Mouse (Mus musculus) liver, adult 2 months (tissue): ENCODE data around the gene Rrp12. TPM values are rescaled to one million over a fixed set of nuclear protein-coding genes. Genes with fewer than 3 reads are reported as not detected.

Experiments
- DNase-seq: peaks from one replicate; pipeline ENCODE4 v3.0.0-alpha.2; 2011; ENCODE audit warnings: low read depth, low spot score; ENCODE audit errors: extremely low read depth
- H3K27ac ChIP-seq: fragments of 200-500 bp; replicated peaks from 2 replicates; pipeline ENCODE4 v1.5.1; 2012; ENCODE audit warnings: low read depth, mild to moderate bottlenecking, control low read depth, inconsistent platforms, low read length; ENCODE audit not compliant: insufficient read depth
- H3K27me3 ChIP-seq: fragments of 200-500 bp; 2 replicates; pipeline ENCODE4 v1.6.1; 2012; ENCODE audit warnings: mild to moderate bottlenecking, moderate library complexity, low read length, inconsistent platforms; ENCODE audit not compliant: control insufficient read depth, insufficient read depth
- H3K36me3 ChIP-seq: fragments of 200-500 bp; 2 replicates; pipeline ENCODE4 v1.6.1; 2012; ENCODE audit warnings: low read length, inconsistent platforms; ENCODE audit not compliant: control insufficient read depth, insufficient read depth
- H3K4me1 ChIP-seq: fragments of 200-500 bp; 2 replicates; pipeline ENCODE4 v1.6.1; 2011; ENCODE audit warnings: low read length; ENCODE audit not compliant: control insufficient read depth, insufficient read depth
- H3K4me3 ChIP-seq: fragments of 200-500 bp; 2 replicates; pipeline ENCODE4 v1.5.1; 2011; ENCODE audit warnings: low read depth, mild to moderate bottlenecking, control low read depth, low read length, moderate library complexity; ENCODE audit not compliant: insufficient read depth
- H3K79me2 ChIP-seq: fragments of 200-500 bp; 2 replicates; pipeline ENCODE4 v1.6.1; 2012; ENCODE audit warnings: inconsistent platforms, mild to moderate bottlenecking, low read length, moderate library complexity; ENCODE audit not compliant: control insufficient read depth, insufficient read depth
- H3K9ac ChIP-seq: fragments of 200-500 bp; 2 replicates; pipeline ENCODE4 v1.6.1; 2012; ENCODE audit warnings: low read depth, mild to moderate bottlenecking, control low read depth, inconsistent platforms, low read length
- CTCF ChIP-seq: fragments of 200-500 bp; IDR thresholded peaks from 2 replicates; pipeline ENCODE4 v1.5.1; 2011; ENCODE audit warnings: low read depth, low read length, control low read depth
- POLR2A ChIP-seq: fragments of 200-500 bp; IDR thresholded peaks from 2 replicates; pipeline ENCODE4 v1.6.1; 2011; ENCODE audit warnings: low read length, control low read depth; ENCODE audit not compliant: insufficient read depth; ENCODE audit errors: extremely low read depth
- WGBS: fragments of 180-500 bp; shearing (Covaris S2); methylation state at CpG from one replicate; pipeline ENCODE4 v1.1.7; 2018; 5-methylcytosine and 5-hydroxymethylcytosine counted together
- polyA plus RNA-seq: library from polyadenylated mRNA; depleted of rRNA; stranded (reverse); fragments of >200 nt; gene quantifications from 2 replicates; pipeline ENCODE4 v1.2.3, GENCODE M21; 2012; rRNA removed
- total RNA-seq: library from RNA; depleted of rRNA; stranded (reverse); fragments of >200 nt; gene quantifications from 2 replicates; pipeline ENCODE4 v1.2.3, GENCODE M21; 2014; rRNA removed

The Rrp12 gene
- total RNA-seq, result 1.4 and 1.8 TPM in 2 replicates
- 2.4 and 4.1 TPM in 2 replicates for polyA plus RNA-seq

DNA sequence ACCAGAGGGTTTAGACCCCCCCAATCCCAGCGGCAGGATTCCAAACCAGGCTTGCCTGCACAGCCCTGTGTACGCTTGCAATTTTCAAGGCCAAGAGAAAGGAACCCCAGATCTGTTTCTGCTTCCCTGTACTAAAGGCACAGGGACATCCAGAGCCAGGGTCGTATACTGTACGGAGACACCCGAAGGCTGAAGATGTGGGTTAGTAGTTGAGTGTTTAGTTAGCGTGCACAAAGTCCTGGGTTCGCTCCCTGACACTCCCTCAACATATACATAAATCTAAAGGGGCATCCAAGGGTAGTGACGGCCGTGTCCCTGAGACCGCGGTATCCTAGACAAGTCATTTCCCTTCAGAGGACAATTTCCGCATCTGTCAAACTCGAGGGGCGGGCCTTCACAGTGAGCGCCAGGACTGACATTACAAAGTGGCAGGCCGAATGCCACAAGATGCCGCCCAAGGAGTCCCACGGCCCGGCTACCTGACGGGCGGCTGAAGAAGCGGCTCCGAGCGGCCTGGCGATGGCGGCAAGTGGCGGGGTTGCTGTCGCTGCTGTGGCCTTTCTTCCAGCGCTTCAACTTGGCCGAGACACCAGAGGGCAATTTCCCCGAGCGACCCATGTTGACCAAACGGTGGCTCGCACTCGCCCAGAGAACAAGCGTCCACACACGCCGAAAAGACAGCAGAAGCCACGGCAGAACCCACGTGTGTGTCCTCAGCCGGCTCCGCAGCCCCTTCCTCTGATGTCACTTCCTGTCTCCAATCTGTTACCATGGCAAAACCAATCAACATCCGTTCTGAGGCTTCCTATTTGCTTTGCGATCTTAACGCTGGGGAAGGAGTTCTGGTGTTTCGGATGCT, at the start of gene Rrp12:
Rrp12 (minus strand) TSS at position 714 of the 859 bp plus-strand sequence.
- DNase-seq, result peak; percentile 88

DNA sequence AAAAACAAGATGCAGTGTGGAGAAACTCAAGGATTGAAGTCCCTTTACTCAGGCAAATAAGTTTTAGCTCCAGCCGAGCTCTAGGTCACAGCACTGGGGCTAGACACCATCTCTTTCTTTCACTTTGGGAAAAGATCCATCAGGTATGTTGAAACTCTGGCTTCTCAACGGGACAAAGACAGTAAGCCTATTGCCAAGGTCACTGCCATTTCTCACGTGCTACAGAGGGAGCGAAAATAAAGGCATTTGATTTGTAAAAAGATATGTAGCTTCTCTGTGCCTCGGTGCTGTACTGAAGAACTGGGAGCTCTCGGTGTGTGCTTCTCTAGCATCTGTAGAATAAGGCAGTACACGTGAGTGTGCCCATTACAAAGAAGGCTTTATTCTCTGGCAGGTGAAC, 47.9 kb upstream of the Rrp12 start:
- no peak overlapping the region for H3K27ac ChIP-seq
- peaks cover 72% of the 10 kb centered on the region for H3K36me3 ChIP-seq
- H3K9ac ChIP-seq, result no peak overlapping the region
- no peak overlapping the region for H3K4me3 ChIP-seq
- H3K27me3 ChIP-seq, result no peaks in the 10 kb centered on the region
- no peaks in the 10 kb centered on the region for H3K79me2 ChIP-seq
- peak; percentile 37 for DNase-seq
- 64% methylated on average over 7 of the region's 7 CpGs for WGBS
- TF ChIP-seq CTCF, result no peak
- TF ChIP-seq POLR2A, result no peak
- no peaks in the 10 kb centered on the region for H3K4me1 ChIP-seq

More for the DNA sequence above, at the start of gene Rrp12:
- Histone ChIP-seq H3K4me3 (peak within 1 kb of the TSS; percentile 66), H3K27me3 (no peaks in the 10 kb centered on the region), H3K4me1 (peaks cover 7% of the 10 kb centered on the region), H3K79me2 (no peaks in the 10 kb centered on the region), H3K9ac (peak within 1 kb of the TSS; percentile 61), H3K27ac (no peak within 1 kb of the TSS; the same call in 1 of the 2 replicates), H3K36me3 (0 out of 2 replicates have a peak, but pooled peaks cover 1% of the 10 kb centered on the region)
- no peak for TF ChIP-seq POLR2A
- no peak for TF ChIP-seq CTCF
- under 1% methylated on average over 46 of the region's 46 CpGs for WGBS

DNA sequence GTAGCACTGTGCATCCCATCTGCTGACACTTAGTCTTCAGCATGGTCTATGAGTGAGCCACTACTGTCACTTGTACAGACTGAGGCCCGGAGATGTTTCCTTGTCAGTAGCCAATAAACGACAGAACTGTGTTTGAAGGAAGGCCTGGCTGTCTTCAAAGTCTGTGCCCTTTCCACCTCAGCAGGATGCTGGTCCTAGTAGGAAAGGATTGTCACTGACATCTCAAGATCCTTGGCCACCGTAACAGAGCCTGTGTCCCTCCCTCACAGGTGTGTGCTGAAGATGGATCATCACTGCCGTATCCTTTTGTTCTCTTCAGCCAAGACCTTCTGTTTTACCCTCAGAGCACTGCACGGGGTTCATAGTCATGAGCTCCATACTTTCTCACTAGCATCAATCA, 42.6 kb upstream of the Rrp12 start:
- Histone ChIP-seq H3K27ac (no peak overlapping the region), H3K36me3 (peaks cover 33% of the 10 kb centered on the region)
- TF ChIP-seq CTCF (no peak), POLR2A (no peak)

DNA sequence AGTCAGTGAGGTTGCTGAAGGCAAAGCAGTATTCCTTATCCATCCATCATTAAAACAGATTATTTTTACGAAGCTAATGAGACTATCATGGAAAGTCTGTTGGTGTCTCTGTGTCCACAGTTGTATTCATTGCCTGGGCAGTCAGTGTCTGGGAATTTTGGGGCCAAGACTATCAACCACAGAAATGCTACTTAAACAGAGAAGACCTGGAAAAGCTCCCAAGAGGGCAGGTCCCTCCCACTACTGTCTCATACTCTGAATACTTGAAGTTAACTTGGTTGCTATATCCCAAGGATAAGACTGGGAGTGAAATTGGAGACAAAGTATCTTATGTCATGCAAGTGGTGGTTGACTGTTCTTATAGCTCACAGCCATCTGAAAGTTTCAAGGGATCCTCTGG, 39.9 kb upstream of the Rrp12 start:
- no peak for TF ChIP-seq POLR2A
- 98% methylated on average over 1 of the region's 1 CpGs for WGBS
- H3K9ac ChIP-seq, result no peak overlapping the region
- no peak for DNase-seq
- peaks cover 6% of the 10 kb centered on the region for H3K4me1 ChIP-seq
- no peaks in the 10 kb centered on the region for H3K27me3 ChIP-seq
- no peak overlapping the region for H3K27ac ChIP-seq
- no peak overlapping the region for H3K4me3 ChIP-seq
- H3K79me2 ChIP-seq, result peaks cover 6% of the 10 kb centered on the region; the same call in 1 of the 2 replicates
- H3K36me3 ChIP-seq, result peaks cover 19% of the 10 kb centered on the region

More for the DNA sequence above, 42.6 kb upstream of the Rrp12 start:
- H3K79me2 ChIP-seq, result peaks cover 3% of the 10 kb centered on the region; the same call in 1 of the 2 replicates
- WGBS, result 89% methylated on average over 5 of the region's 5 CpGs
- H3K4me3 ChIP-seq, result no peak overlapping the region
- peaks cover 3% of the 10 kb centered on the region; the same call in 1 of the 2 replicates for H3K4me1 ChIP-seq
- H3K9ac ChIP-seq, result no peak overlapping the region
- no peak for DNase-seq
- no peaks in the 10 kb centered on the region for H3K27me3 ChIP-seq

DNA sequence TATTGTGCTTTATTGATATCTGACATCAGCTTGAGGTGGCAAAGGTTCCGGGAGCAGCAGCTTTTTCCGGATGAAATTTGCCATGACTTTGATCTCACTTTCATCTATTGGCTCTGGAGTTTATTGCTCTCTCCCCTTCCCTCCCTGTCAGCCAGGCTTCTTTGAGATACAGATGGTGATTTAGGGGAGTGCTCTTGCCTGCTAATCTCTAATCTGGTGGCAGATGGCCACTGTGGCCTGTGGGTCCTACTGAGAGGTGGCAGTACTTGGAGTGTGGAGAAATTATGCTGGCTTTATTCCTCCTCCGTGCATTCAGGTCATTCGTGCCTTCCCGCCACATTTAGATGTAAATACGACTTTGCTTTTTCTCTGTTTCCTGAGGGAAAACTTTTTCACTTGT, 38.2 kb upstream of the Rrp12 start:
- Histone ChIP-seq H3K9ac (no peak overlapping the region), H3K4me3 (peak overlapping the region; percentile 95; the same call in 1 of the 2 replicates), H3K79me2 (peaks cover 6% of the 10 kb centered on the region; the same call in 1 of the 2 replicates), H3K4me1 (peaks cover 6% of the 10 kb centered on the region), H3K27ac (no peak overlapping the region), H3K36me3 (peaks cover 7% of the 10 kb centered on the region; the same call in 1 of the 2 replicates), H3K27me3 (no peaks in the 10 kb centered on the region)
- no peak for DNase-seq
- WGBS, result 25% methylated on average over 6 of the region's 6 CpGs
- TF ChIP-seq POLR2A, result no peak
- no peak for TF ChIP-seq CTCF
